Mouse (Mus musculus) cerebellum, adult 2 months (tissue): ENCODE data around the gene Nebl.
A peak's percentile ranks its signal among the peaks of the same experiment; 100 is the strongest.

Experiments
- CTCF ChIP-seq: fragments of 200-500 bp; IDR thresholded peaks from 2 replicates; pipeline ENCODE4 v1.5.1; 2011; ENCODE audit warnings: low read depth, mild to moderate bottlenecking, control low read depth, low read length, moderate library complexity, borderline replicate concordance; ENCODE audit not compliant: insufficient read depth
- POLR2A ChIP-seq: fragments of 200-500 bp; IDR thresholded peaks from 2 replicates; pipeline ENCODE4 v1.6.1; 2011; ENCODE audit warnings: low read length, control low read depth, borderline replicate concordance; ENCODE audit not compliant: insufficient read depth

DNA sequence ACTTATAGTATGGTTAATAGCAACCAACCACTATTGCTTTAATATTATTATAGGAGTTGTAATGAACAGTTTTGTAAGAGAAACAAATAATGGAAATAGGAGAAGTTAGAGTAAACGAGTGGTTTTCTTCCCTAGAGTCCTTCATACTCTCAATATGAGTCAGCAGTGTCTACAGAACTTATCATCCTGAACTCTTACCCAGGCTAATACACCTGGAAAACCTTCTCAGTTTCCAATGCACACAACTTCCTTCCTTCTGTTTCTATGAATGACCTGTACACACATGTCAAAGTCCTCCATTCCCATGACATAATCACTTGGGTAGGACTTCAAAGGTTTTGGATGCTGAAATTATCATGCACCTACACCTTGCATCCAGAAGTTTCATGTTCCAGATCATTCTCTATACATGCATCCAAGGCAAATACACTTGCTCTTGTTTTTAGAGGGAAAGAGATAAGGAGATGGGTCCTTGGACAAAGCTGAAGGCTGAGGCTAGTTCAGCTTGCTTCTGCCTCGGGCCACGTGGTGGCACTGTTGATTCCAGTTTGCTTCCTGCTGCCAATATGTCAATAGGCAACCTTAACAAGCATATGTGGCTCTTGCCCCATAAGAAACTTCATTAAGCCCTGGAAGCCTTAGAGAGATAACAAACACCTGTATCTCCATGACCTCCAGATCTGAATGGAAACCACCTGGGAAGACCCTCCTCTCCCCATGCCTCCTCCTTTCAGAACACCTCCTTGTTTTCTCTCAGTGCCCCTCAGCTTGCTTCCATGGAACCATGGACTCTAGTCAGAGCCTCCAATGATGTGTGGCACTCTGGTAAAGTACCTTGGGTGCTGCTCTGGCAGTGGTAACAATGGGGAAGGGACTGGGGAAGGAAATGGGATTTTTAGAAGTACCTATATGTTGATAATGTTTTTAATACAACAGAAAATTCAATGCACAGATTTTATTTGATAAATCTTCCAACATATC lies 86.7 kb downstream of the Nebl start:
- TF ChIP-seq CTCF (peak; percentile 86), POLR2A (no peak)
